Mouse (Mus musculus) neural tube, embryonic 14.5 days (tissue): ENCODE results near the gene Trappc1. TPM values are rescaled to one million over a fixed set of nuclear protein-coding genes. Genes with fewer than 3 reads are reported as not detected.

Experiments
- ATAC-seq: fragments of 200-750 bp; cut with Nextera tagmentation; 2 replicates; pipeline ENCODE4 v1.8.0; 2017; ENCODE audit warnings: low read depth, mild to moderate bottlenecking, moderate TSS enrichment, moderate library complexity
- H3K27ac ChIP-seq: fragments of 300-500 bp; sonication (generic); 2 replicates; pipeline ENCODE4 v1.5.1; 2014; ENCODE audit warnings: low read depth, mild to moderate bottlenecking, control low read depth, low read length, moderate library complexity, mixed read lengths
- H3K27me3 ChIP-seq: fragments of 300-500 bp; sonication (generic); 2 replicates; pipeline ENCODE4 v1.6.1; 2014; ENCODE audit warnings: low read length; ENCODE audit not compliant: control insufficient read depth, insufficient read depth
- H3K36me3 ChIP-seq: fragments of 300-500 bp; sonication (generic); 2 replicates; pipeline ENCODE4 v1.6.1; 2014; ENCODE audit warnings: low read length, mixed read lengths; ENCODE audit not compliant: control insufficient read depth, insufficient read depth
- H3K4me1 ChIP-seq: fragments of 300-500 bp; sonication (generic); 2 replicates; pipeline ENCODE4 v1.6.1; 2014; ENCODE audit warnings: low read length; ENCODE audit not compliant: control insufficient read depth, insufficient read depth
- H3K4me2 ChIP-seq: fragments of 300-500 bp; sonication (generic); 2 replicates; pipeline ENCODE4 v1.6.1; 2014; ENCODE audit warnings: mild to moderate bottlenecking, low read depth, low read length, control low read depth
- H3K4me3 ChIP-seq: fragments of 300-500 bp; sonication (generic); 2 replicates; pipeline ENCODE4 v1.5.1; 2014; ENCODE audit warnings: low read depth, low read length, control low read depth, mixed read lengths
- H3K9ac ChIP-seq: fragments of 300-500 bp; sonication (generic); replicated peaks from 2 replicates; pipeline ENCODE4 v1.6.1; 2014; ENCODE audit warnings: low read depth, mild to moderate bottlenecking, control low read depth, low read length, mixed read lengths
- H3K9me3 ChIP-seq: fragments of 300-500 bp; sonication (generic); 2 replicates; pipeline ENCODE4 v1.6.1; 2016; ENCODE audit warnings: low read length; ENCODE audit not compliant: control insufficient read depth
- WGBS: fragments of 180-500 bp; shearing (Covaris S2); extraction: QIAGEN DNeasy Blood & Tissue Kit; methylation state at CpG from one replicate; pipeline ENCODE4 v1.1.7; 2014; 5-methylcytosine and 5-hydroxymethylcytosine counted together
- polyA plus RNA-seq: library from polyadenylated mRNA; unstranded; fragments of >200 nt; fragmentation: Nextera tagmentation; extraction: Ambion mirVana; gene quantifications from 2 replicates; pipeline ENCODE4 v1.2.1, GENCODE M21; 2014

The Trappc1 gene
- polyA plus RNA-seq, 1 experiment from 2014 or later = 200 TPM

DNA sequence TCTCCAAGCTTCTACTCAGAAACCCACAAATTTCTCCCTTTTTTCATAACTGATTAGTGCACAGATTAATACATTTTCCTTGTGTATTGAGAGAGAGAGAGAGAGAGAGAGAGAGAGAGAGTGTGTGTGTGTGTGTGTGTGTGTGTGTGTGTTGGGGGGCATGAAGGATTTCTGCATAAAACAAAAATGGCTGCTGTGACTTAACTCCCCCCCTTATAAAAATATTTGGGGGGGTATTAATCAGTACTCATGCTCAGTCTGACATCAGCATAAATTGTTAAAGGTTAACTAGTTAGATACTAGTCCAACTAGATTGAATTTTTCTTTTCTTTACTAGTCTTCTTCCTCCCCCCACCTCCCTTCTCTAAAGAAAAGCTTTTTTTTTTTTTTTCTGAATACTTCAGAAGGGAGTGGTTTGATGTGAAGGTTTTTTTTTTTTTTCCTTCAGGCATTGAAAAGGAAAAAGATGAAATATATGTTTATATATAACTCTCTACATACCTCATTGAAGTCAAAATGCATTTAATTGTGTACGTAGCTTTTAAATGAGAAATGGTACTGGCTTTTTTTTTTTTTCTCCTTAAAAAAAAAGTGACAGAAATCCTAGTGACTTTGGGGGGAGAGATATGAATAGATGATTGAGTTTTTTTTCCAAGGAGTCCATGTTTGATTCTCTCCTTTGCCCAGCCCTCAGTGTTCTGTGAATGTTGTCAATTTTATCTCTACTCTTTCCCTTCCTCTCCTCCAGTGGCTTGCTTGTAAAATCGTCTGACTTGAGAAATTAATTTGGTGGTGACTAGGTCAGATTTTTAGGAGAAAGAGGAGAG is 46.4 kb downstream of the Trappc1 start:
- H3K4me1 ChIP-seq = peaks cover 44% of the 10 kb centered on the region
- H3K9me3 ChIP-seq = no peaks in the 10 kb centered on the region
- 0 out of 2 replicates have a peak, but pooled peaks cover 3% of the 10 kb centered on the region for H3K36me3 ChIP-seq
- no peak for ATAC-seq
- H3K27ac ChIP-seq = peak overlapping the region; percentile 100
- no peaks in the 10 kb centered on the region for H3K27me3 ChIP-seq
- peak overlapping the region; percentile 98 for H3K4me2 ChIP-seq
- WGBS = 16% methylated on average over 2 of the region's 2 CpGs
- H3K4me3 ChIP-seq = peak overlapping the region; percentile 85; the same call in 1 of the 2 replicates
- peak overlapping the region; percentile 100 for H3K9ac ChIP-seq

DNA sequence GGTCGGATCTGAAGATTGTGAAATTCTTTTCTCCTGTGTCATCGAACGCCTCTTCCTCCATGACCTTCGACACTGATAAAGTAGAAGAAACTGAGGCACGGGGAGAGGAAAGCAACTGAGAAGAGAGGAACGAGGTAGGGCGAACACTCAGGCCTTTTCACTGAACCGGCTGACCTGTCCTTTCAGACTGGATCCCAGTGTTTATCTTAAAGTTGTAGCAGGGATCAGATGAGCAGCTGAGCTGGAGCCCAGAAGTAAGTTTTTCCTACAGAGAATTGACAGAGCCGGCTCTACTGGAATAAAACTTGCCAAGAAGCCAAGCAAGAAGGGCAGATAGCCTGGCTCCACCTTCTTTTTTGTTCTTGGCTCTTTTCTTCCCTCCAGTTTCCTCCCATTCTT is 47.0 kb downstream of the Trappc1 start:
- Histone ChIP-seq H3K4me3 (peak overlapping the region; percentile 6; the same call in 1 of the 2 replicates), H3K9ac (no peak overlapping the region), H3K36me3 (0 out of 2 replicates have a peak, but pooled peaks cover 3% of the 10 kb centered on the region), H3K27ac (peak overlapping the region; percentile 64), H3K4me1 (peaks cover 38% of the 10 kb centered on the region), H3K9me3 (no peaks in the 10 kb centered on the region), H3K27me3 (no peaks in the 10 kb centered on the region), H3K4me2 (peak overlapping the region; percentile 34)
- no peak for ATAC-seq
- WGBS = 12% methylated on average over 9 of the region's 9 CpGs

DNA sequence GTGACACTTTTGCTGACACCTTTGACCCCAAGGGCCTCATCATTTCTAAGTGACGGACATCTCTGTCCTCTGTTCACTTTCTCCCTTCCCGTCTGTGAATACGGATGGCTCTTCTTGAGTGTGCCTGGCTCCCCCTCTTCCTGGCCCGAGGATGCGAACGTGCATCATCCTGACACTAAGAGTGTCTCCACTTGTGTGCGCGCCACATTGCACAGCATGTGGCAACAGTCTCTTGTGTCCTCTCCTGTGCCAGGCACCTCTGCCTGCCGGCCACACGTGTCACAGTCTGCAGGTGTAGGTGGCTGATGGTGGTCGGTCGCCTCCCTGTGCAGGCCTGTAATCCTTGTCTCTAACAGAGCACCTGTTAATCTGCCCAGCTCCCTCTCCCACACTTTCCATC is 47.8 kb downstream of the Trappc1 start:
- peak overlapping the region; percentile 34; the same call in 1 of the 2 replicates for H3K4me2 ChIP-seq
- H3K4me3 ChIP-seq = no peak overlapping the region; the same call in 1 of the 2 replicates
- H3K4me1 ChIP-seq = peaks cover 34% of the 10 kb centered on the region
- no peaks in the 10 kb centered on the region for H3K27me3 ChIP-seq
- ATAC-seq = no peak
- no peak overlapping the region for H3K9ac ChIP-seq
- peak overlapping the region; percentile 64 for H3K27ac ChIP-seq
- H3K36me3 ChIP-seq = 0 out of 2 replicates have a peak, but pooled peaks cover 3% of the 10 kb centered on the region
- 9% methylated on average over 12 of the region's 12 CpGs for WGBS
- no peaks in the 10 kb centered on the region for H3K9me3 ChIP-seq

- Histone ChIP-seq H3K9me3 (no peaks in the 10 kb centered on the region), H3K27me3 (no peaks in the 10 kb centered on the region), H3K4me1 (peaks cover 34% of the 10 kb centered on the region), H3K27ac (peak overlapping the region; percentile 64), H3K4me3 (no peak overlapping the region), H3K4me2 (peak overlapping the region; percentile 34; the same call in 1 of the 2 replicates), H3K36me3 (0 out of 2 replicates have a peak, but pooled peaks cover 3% of the 10 kb centered on the region), H3K9ac (no peak overlapping the region)
- ATAC-seq = no peak
- whole genome bisulfite sequencing = 24% methylated on average over 12 of the region's 12 CpGs
Measured at GRCm38 (mm10) chr11:69372056-69372779, 48.4 kb downstream of the Trappc1 start.

GRCm38 (mm10) chr11:69372780-69373170 is 49.0 kb downstream of the Trappc1 start:
- WGBS = 68% methylated on average over 3 of the region's 3 CpGs
- Histone ChIP-seq H3K9me3 (no peaks in the 10 kb centered on the region), H3K4me2 (no peak overlapping the region)

GRCm38 (mm10) chr11:69373223-69373965 is 49.6 kb downstream of the Trappc1 start:
- no peak for ATAC-seq
- Histone ChIP-seq H3K4me3 (no peak overlapping the region), H3K9me3 (no peaks in the 10 kb centered on the region), H3K4me1 (peaks cover 25% of the 10 kb centered on the region), H3K9ac (0 out of 2 replicates have a peak overlapping the region, but pooled peaks have one; percentile 16), H3K27ac (no peak overlapping the region), H3K36me3 (0 out of 2 replicates have a peak, but pooled peaks cover 3% of the 10 kb centered on the region), H3K4me2 (no peak overlapping the region), H3K27me3 (no peaks in the 10 kb centered on the region)
- 90% methylated on average over 16 of the region's 16 CpGs for WGBS

More at GRCm38 (mm10) chr11:69372780-69373170, 49.0 kb downstream of the Trappc1 start:
- no peak for ATAC-seq
- H3K4me1 ChIP-seq = peaks cover 28% of the 10 kb centered on the region
- H3K27me3 ChIP-seq = no peaks in the 10 kb centered on the region
- no peak overlapping the region for H3K9ac ChIP-seq
- H3K36me3 ChIP-seq = 0 out of 2 replicates have a peak, but pooled peaks cover 3% of the 10 kb centered on the region
- H3K4me3 ChIP-seq = no peak overlapping the region
- H3K27ac ChIP-seq = no peak overlapping the region; the same call in 1 of the 2 replicates

Other genes starting within 250 kb of the Trappc1 start
- 337 and 385 TPM in 2 replicates for gene Vamp2, start 235.5 kb upstream of the Trappc1 start, polyA plus RNA-seq
- gene Per1, start 228.8 kb upstream of the Trappc1 start, polyA plus RNA-seq = 6.5 and 9.4 TPM in 2 replicates
- 0.43 and 0.52 TPM in 2 replicates for gene Hes7, start 203.6 kb upstream of the Trappc1 start, polyA plus RNA-seq
- 0.33 and 0.48 TPM in 2 replicates for gene 9130213A22Rik, start 201.4 kb upstream of the Trappc1 start, polyA plus RNA-seq
- 2.2 and 5.0 TPM in 2 replicates for gene Aloxe3, start 198.1 kb upstream of the Trappc1 start, polyA plus RNA-seq
- 0.43 and 0.67 TPM in 2 replicates for gene Alox12b, start 167.0 kb upstream of the Trappc1 start, polyA plus RNA-seq
- gene Alox8, start 126.1 kb upstream of the Trappc1 start, polyA plus RNA-seq = 0.24 and 0.43 TPM in 2 replicates
- gene Gucy2e, start 86.9 kb upstream of the Trappc1 start, polyA plus RNA-seq = 0.35 and 0.62 TPM in 2 replicates
- 10.3 and 15.7 TPM in 2 replicates for gene Cntrob, start 205 bp upstream of the Trappc1 start, polyA plus RNA-seq
- 5.7 and 7.3 TPM in 2 replicates for gene Kcnab3, start 2.3 kb downstream of the Trappc1 start, polyA plus RNA-seq
- 213 and 260 TPM in 2 replicates for gene Rnf227, start 16.5 kb downstream of the Trappc1 start, polyA plus RNA-seq
- gene Chd3, start 45.4 kb downstream of the Trappc1 start, polyA plus RNA-seq = 86.0 and 89.6 TPM in 2 replicates
- gene Naa38, start 71.5 kb downstream of the Trappc1 start, polyA plus RNA-seq = 112 and 132 TPM in 2 replicates
- 21.3 and 29.9 TPM in 2 replicates for gene Cyb5d1, start 71.7 kb downstream of the Trappc1 start, polyA plus RNA-seq
- 2.3 and 5.3 TPM in 2 replicates for gene Tmem88, start 74.3 kb downstream of the Trappc1 start, polyA plus RNA-seq
- gene Kdm6b, start 89.7 kb downstream of the Trappc1 start, polyA plus RNA-seq = 36.1 and 37.5 TPM in 2 replicates
- 5.7 and 6.9 TPM in 2 replicates for gene Dnah2, start 225.1 kb downstream of the Trappc1 start, polyA plus RNA-seq
- gene Efnb3, start 236.2 kb downstream of the Trappc1 start, polyA plus RNA-seq = 23.2 and 35.6 TPM in 2 replicates